Comparison of ENCODE assay signal across 10 mouse cellular contexts in genomic region chr11:33336552-33337121, GRCm38 (mm10).
A peak's percentile ranks its signal among the peaks of the same experiment; 100 is the strongest.
DNase-seq lines count a peak whose midpoint lies in the region; ATAC-seq and TF ChIP-seq lines count a peak whose summit lies in the region.
"Had no signal": no experiment of that assay in that cellular context is flagged by ENCODE, and none has a peak within 500 bp of the region (broad histone marks: within the 10 kb centered on the region; RNA-seq: fewer than 3 reads in every experiment).

No protein-coding gene starts in this region.

- no peak overlapping the region for H3K4me3 ChIP-seq in liver, embryonic 12.5 days
- H3K4me3 ChIP-seq in hindbrain, embryonic 16.5 days (ENCODE audit: low read length), result no peak overlapping the region
- H3K4me3 ChIP-seq in liver, postnatal 0 days (ENCODE audit: low read depth, low read length), result no peak overlapping the region
- H3K4me3 ChIP-seq: erythroblast, embryonic 14.5 days; megakaryocyte, embryonic 14.5 days had no signal

- WGBS in liver, embryonic 12.5 days (ENCODE audit: insufficient replicate concordance), result 45% methylated on average over 7 of the region's 7 CpGs
- WGBS in hindbrain, embryonic 16.5 days, result 31% methylated on average over 7 of the region's 7 CpGs
- 47% methylated on average over 7 of the region's 7 CpGs for WGBS in liver, postnatal 0 days (ENCODE audit: insufficient replicate concordance)

- no peak overlapping the region for H3K27ac ChIP-seq in liver, embryonic 12.5 days
- H3K27ac ChIP-seq in hindbrain, embryonic 16.5 days (ENCODE audit: low read depth, low read length), result no peak overlapping the region
- no peak overlapping the region for H3K27ac ChIP-seq in liver, postnatal 0 days (ENCODE audit: low read depth)

- no peaks in the 10 kb centered on the region for H3K27me3 ChIP-seq in liver, embryonic 12.5 days (replicated peaks)
- no peaks in the 10 kb centered on the region for H3K27me3 ChIP-seq in hindbrain, embryonic 16.5 days (replicated peaks; ENCODE audit: control insufficient read depth, insufficient read depth, low read length)
- no peaks in the 10 kb centered on the region for H3K27me3 ChIP-seq in liver, postnatal 0 days (ENCODE audit: insufficient read depth, low read length)
- H3K27me3 ChIP-seq: megakaryocyte, embryonic 14.5 days had no signal

- no peak overlapping the region for H3K4me2 ChIP-seq in liver, embryonic 12.5 days
- H3K4me2 ChIP-seq in hindbrain, embryonic 16.5 days (ENCODE audit: low read length), result no peak overlapping the region
- no peak overlapping the region for H3K4me2 ChIP-seq in liver, postnatal 0 days (ENCODE audit: low read depth, low read length)

- H3K9ac ChIP-seq in liver, embryonic 12.5 days, result no peak overlapping the region
- H3K9ac ChIP-seq in hindbrain, embryonic 16.5 days (ENCODE audit: low read depth, low read length), result no peak overlapping the region
- H3K9ac ChIP-seq in liver, postnatal 0 days (replicated peaks), result no peak overlapping the region

- H3K36me3 ChIP-seq in liver, embryonic 12.5 days, result no peaks in the 10 kb centered on the region
- H3K36me3 ChIP-seq in hindbrain, embryonic 16.5 days (ENCODE audit: control insufficient read depth, insufficient read depth, low read length), result no peaks in the 10 kb centered on the region
- H3K36me3 ChIP-seq in liver, postnatal 0 days (replicated peaks; ENCODE audit: insufficient read depth, low read length), result no peaks in the 10 kb centered on the region

- H3K4me1 ChIP-seq in liver, embryonic 12.5 days, result no peaks in the 10 kb centered on the region
- H3K4me1 ChIP-seq in hindbrain, embryonic 16.5 days (ENCODE audit: control insufficient read depth, insufficient read depth, low read depth, low read length), result no peaks in the 10 kb centered on the region
- no peaks in the 10 kb centered on the region for H3K4me1 ChIP-seq in liver, postnatal 0 days (ENCODE audit: insufficient read depth)

- peak; percentile 33 for DNase-seq in liver
- peak; percentile 43 for DNase-seq in adrenal gland, postnatal 25 days
- DNase-seq in embryo, embryonic 9.5 days (ENCODE audit: extremely low spot score), result peak; percentile 55
- peak; percentile 29 for DNase-seq in liver, postnatal 0 days
- DNase-seq in skeletal muscle tissue, adult 2 months (ENCODE audit: low read depth, low spot score), result peak; percentile 1
- DNase-seq in urinary bladder, postnatal 4 days (ENCODE audit: low spot score in 2 of 2), result no peak

- no peaks in the 10 kb centered on the region for H3K9me3 ChIP-seq in liver, embryonic 12.5 days (replicated peaks)
- H3K9me3 ChIP-seq in hindbrain, embryonic 16.5 days (ENCODE audit: control insufficient read depth, low read length), result no peaks in the 10 kb centered on the region
- no peaks in the 10 kb centered on the region for H3K9me3 ChIP-seq in liver, postnatal 0 days (ENCODE audit: low read length)
- H3K9me3 ChIP-seq: megakaryocyte, embryonic 14.5 days had no signal

- no peak for ATAC-seq in liver, embryonic 12.5 days
- ATAC-seq in hindbrain, embryonic 16.5 days, result peak; percentile 84
- ATAC-seq in liver, postnatal 0 days, result no peak

- no peak for TF ChIP-seq EP300 in liver, postnatal 0 days (IDR thresholded peaks at IDR 0.05; ENCODE audit: low read depth)

- TF ChIP-seq CTCF in liver, postnatal 0 days (IDR thresholded peaks at IDR 0.05; ENCODE audit: low read depth), result peak; percentile 64

Comparison
In these comparisons a context has a peak if more than half of its experiments do, and no peak if none do; other contexts are left out.
1. DNase-seq: peak in liver (single experiment), adrenal gland, postnatal 25 days (single experiment), embryo, embryonic 9.5 days (single experiment), liver, postnatal 0 days (single experiment) and skeletal muscle tissue, adult 2 months (single experiment); none in urinary bladder, postnatal 4 days (0 of 2).